Mouse (Mus musculus): ENCODE measurements around the gene Asb14. TPM values are rescaled to one million over a fixed set of nuclear protein-coding genes. Genes with fewer than 3 reads are reported as not detected.

The Asb14 gene
- polyA plus RNA-seq (2012; rRNA removed) = 0.14 and 3.4 TPM in 2 replicates

DNA sequence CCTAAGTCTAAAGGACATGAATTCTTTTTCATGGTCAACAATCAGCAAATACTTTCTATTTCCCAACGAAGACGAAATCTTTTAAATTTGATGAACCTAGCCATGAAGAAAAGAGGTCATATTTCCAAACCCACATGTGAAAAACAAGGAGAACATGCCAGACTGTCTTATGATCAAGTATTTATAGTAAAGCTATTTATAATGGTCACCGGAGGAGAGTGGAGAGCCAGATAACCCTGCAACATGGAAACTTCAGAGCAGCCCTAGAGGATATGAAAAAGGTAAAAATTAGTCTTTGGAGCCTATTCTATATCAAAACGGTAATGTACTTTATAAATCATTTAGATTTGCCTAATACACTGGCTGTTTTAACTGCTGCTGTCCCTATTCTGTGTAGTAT lies at the start of gene Asb14:
Gene Asb14 (plus strand): TSS at position 166 of the 400 bp plus-strand sequence.
- WGBS = 97% methylated on average over 4 of the region's 4 CpGs

DNA sequence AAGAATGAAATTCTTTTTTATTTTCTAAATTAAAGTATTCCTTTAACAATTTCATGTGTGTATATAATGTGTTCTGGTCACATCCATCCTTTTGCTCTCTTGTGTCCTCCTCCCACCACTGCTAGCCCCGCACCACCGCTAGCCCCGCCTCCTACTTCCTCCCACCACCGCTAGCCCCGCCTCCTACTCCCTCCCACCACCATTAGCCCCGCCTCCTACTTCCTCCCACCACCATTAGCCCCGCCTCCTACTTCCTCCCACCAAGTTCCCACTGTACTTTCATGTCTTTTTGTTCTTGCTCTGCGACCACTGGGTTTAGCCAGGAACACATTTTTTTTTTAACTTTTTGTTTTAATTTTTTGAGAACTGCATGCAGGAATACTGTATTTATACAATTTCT lies 41.3 kb upstream of the Asb14 start:
- H3K4me1 ChIP-seq (replicated peaks; ENCODE audit: control insufficient read depth, insufficient read depth, low read length) = no peaks in the 10 kb centered on the region
- H3K4me3 ChIP-seq (ENCODE audit: control insufficient read depth, insufficient read depth, low read length) = no peak overlapping the region
- no peaks in the 10 kb centered on the region for H3K27me3 ChIP-seq (ENCODE audit: control insufficient read depth, insufficient read depth, low read length)
- no peak for DNase-seq
- TF ChIP-seq CTCF (IDR thresholded peaks at IDR 0.05; ENCODE audit: borderline replicate concordance, control insufficient read depth, extremely low read depth, insufficient read depth, low read length, poor library complexity) = no peak
- TF ChIP-seq POLR2A (IDR thresholded peaks at IDR 0.05; ENCODE audit: control insufficient read depth, extremely low read depth, insufficient read depth, low read length, poor library complexity) = no peak
- no peaks in the 10 kb centered on the region for H3K36me3 ChIP-seq (ENCODE audit: control insufficient read depth, insufficient read depth, low read length)
- H3K27ac ChIP-seq (ENCODE audit: control insufficient read depth, insufficient read depth, low read length) = no peak overlapping the region
- WGBS = 61% methylated on average over 8 of the region's 8 CpGs

More for the DNA sequence above, at the start of gene Asb14:
- H3K4me1 ChIP-seq (replicated peaks; ENCODE audit: control insufficient read depth, insufficient read depth, low read length) = no peaks in the 10 kb centered on the region
- no peaks in the 10 kb centered on the region for H3K27me3 ChIP-seq (ENCODE audit: control insufficient read depth, insufficient read depth, low read length)
- H3K27ac ChIP-seq (ENCODE audit: control insufficient read depth, insufficient read depth, low read length) = no peak within 1 kb of the TSS
- no peak within 1 kb of the TSS for H3K4me3 ChIP-seq (ENCODE audit: control insufficient read depth, insufficient read depth, low read length)
- H3K36me3 ChIP-seq (ENCODE audit: control insufficient read depth, insufficient read depth, low read length) = no peaks in the 10 kb centered on the region
- DNase-seq = no peak
- TF ChIP-seq CTCF (IDR thresholded peaks at IDR 0.05; ENCODE audit: borderline replicate concordance, control insufficient read depth, extremely low read depth, insufficient read depth, low read length, poor library complexity) = no peak

DNA sequence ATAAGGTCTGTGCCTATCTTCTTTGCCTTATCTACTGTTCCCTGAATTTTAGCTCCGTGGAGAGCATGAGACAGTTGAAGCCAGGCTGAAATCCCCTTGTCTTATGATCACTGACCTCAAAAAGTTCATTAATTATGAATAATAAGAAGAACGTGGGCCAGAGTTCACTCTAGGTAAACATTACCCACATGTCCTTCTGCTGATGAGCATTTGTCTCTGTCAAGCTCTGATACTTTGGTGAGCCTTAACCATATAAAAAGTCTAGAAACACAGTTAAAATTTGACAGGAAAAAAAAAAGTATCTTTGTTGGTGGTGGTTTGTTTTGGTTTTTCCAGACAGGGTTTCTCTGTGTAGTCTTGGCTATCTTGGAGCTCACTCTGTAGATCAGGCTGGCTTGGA lies 40.3 kb upstream of the Asb14 start:
- no peak overlapping the region for H3K27ac ChIP-seq (ENCODE audit: control insufficient read depth, insufficient read depth, low read length)
- 92% methylated on average over 2 of the region's 2 CpGs for WGBS
- no peak for DNase-seq
- H3K4me1 ChIP-seq (replicated peaks; ENCODE audit: control insufficient read depth, insufficient read depth, low read length) = no peaks in the 10 kb centered on the region
- no peak overlapping the region for H3K4me3 ChIP-seq (ENCODE audit: control insufficient read depth, insufficient read depth, low read length)
- H3K27me3 ChIP-seq (ENCODE audit: control insufficient read depth, insufficient read depth, low read length) = no peaks in the 10 kb centered on the region
- no peaks in the 10 kb centered on the region for H3K36me3 ChIP-seq (ENCODE audit: control insufficient read depth, insufficient read depth, low read length)
- no peak for TF ChIP-seq POLR2A (IDR thresholded peaks at IDR 0.05; ENCODE audit: control insufficient read depth, extremely low read depth, insufficient read depth, low read length, poor library complexity)
- no peak for TF ChIP-seq CTCF (IDR thresholded peaks at IDR 0.05; ENCODE audit: borderline replicate concordance, control insufficient read depth, extremely low read depth, insufficient read depth, low read length, poor library complexity)

DNA sequence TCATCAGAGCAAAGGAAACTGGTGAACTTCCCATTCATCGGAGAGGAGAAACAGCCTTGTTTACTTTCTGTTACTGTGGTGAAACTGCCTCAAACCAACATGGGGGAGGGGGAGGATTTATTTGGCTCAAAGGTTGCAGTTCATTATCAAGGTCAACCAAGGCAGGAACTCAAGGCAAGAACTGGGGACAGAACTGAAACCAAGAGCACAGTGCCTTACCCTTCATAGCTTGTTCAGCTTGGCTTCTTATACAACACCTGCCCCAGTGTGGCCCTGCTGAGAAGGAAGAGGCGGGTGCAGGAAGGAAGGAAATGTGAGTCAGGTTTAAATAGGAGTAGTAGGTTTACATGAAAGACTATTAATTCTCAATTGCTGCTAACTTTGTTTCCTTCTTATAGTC lies 36.0 kb upstream of the Asb14 start:
- peak; percentile 29 for DNase-seq
- WGBS = 22% methylated on average over 2 of the region's 2 CpGs
- H3K4me3 ChIP-seq (ENCODE audit: control insufficient read depth, insufficient read depth, low read length) = no peak overlapping the region
- H3K36me3 ChIP-seq (ENCODE audit: control insufficient read depth, insufficient read depth, low read length) = no peaks in the 10 kb centered on the region
- no peak overlapping the region for H3K27ac ChIP-seq (ENCODE audit: control insufficient read depth, insufficient read depth, low read length)
- TF ChIP-seq CTCF (IDR thresholded peaks at IDR 0.05; ENCODE audit: borderline replicate concordance, control insufficient read depth, extremely low read depth, insufficient read depth, low read length, poor library complexity) (no peak), POLR2A (IDR thresholded peaks at IDR 0.05; ENCODE audit: control insufficient read depth, extremely low read depth, insufficient read depth, low read length, poor library complexity) (no peak)
- H3K27me3 ChIP-seq (ENCODE audit: control insufficient read depth, insufficient read depth, low read length) = no peaks in the 10 kb centered on the region
- H3K4me1 ChIP-seq (replicated peaks; ENCODE audit: control insufficient read depth, insufficient read depth, low read length) = no peaks in the 10 kb centered on the region

DNA sequence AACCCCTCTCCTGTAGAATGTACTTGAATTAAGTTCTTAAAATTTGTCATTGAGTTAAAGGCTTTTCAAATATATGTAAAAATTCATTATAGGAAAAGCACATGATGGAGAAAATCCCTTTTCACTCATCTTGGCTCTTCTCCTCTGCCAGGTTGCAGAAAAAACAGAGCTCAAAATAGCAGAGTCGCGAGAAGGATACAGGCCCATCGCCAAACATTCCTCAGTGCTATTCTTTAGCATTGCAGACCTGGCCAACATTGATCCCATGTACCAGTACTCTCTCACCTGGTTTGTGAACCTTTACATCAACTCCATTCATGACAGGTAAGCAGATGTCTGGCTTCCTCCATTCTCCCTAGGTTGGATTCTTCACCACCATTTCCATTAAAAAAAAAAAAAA lies 35.3 kb upstream of the Asb14 start:
- Histone ChIP-seq H3K4me3 (ENCODE audit: control insufficient read depth, insufficient read depth, low read length) (no peak overlapping the region), H3K27ac (ENCODE audit: control insufficient read depth, insufficient read depth, low read length) (no peak overlapping the region), H3K36me3 (ENCODE audit: control insufficient read depth, insufficient read depth, low read length) (no peaks in the 10 kb centered on the region), H3K27me3 (ENCODE audit: control insufficient read depth, insufficient read depth, low read length) (no peaks in the 10 kb centered on the region), H3K4me1 (replicated peaks; ENCODE audit: control insufficient read depth, insufficient read depth, low read length) (no peaks in the 10 kb centered on the region)
- WGBS = 97% methylated on average over 3 of the region's 3 CpGs
- TF ChIP-seq POLR2A (IDR thresholded peaks at IDR 0.05; ENCODE audit: control insufficient read depth, extremely low read depth, insufficient read depth, low read length, poor library complexity) (no peak), CTCF (IDR thresholded peaks at IDR 0.05; ENCODE audit: borderline replicate concordance, control insufficient read depth, extremely low read depth, insufficient read depth, low read length, poor library complexity) (no peak)
- DNase-seq = no peak

DNA sequence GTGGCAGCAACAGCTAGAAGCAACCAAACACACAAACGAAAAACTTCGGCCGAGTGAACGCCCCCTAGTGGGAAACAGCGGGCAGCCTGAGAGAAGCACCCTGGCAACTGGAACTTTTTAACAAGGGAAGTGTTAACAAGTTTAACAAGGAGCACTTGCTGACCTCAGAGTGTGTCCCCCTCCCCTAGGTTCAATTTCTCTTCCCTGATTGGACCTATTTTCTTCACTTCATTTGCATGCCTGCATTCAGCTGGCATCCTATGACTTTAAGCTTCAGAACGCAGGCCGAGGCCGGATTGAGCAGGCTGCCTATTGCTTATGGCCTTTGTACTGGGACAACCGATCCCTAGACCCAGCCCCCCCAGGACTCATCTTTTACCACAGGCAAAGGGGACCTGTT lies 27.0 kb upstream of the Asb14 start:
- Histone ChIP-seq H3K4me3 (ENCODE audit: control insufficient read depth, insufficient read depth, low read length) (no peak overlapping the region), H3K27ac (ENCODE audit: control insufficient read depth, insufficient read depth, low read length) (no peak overlapping the region), H3K4me1 (replicated peaks; ENCODE audit: control insufficient read depth, insufficient read depth, low read length) (no peaks in the 10 kb centered on the region), H3K36me3 (ENCODE audit: control insufficient read depth, insufficient read depth, low read length) (no peaks in the 10 kb centered on the region), H3K27me3 (ENCODE audit: control insufficient read depth, insufficient read depth, low read length) (no peaks in the 10 kb centered on the region)
- no peak for TF ChIP-seq POLR2A (IDR thresholded peaks at IDR 0.05; ENCODE audit: control insufficient read depth, extremely low read depth, insufficient read depth, low read length, poor library complexity)
- TF ChIP-seq CTCF (IDR thresholded peaks at IDR 0.05; ENCODE audit: borderline replicate concordance, control insufficient read depth, extremely low read depth, insufficient read depth, low read length, poor library complexity) = 0 out of 2 replicates have a peak, but pooled peaks have one; percentile 20
- DNase-seq = no peak
- 79% methylated on average over 9 of the region's 9 CpGs for WGBS

DNA sequence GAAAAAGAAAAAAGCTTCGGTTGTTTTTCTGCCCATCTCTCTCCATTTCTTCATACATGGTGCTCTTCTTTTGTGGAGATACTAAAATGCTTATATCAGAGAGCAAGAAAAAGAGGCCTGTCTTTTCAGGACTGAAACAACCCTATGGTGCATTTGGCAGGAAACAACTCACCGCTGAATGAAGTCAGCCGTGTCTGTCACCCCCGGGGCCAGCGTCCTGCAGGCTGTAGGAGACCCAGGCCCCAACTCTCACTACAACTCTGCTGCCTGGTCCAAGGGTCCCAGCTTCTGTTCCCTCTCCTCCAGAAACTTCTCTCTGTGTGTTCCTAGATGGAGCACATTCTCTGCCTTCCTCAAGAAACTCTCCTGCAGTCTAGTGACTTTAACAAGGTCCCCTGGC lies 26.1 kb upstream of the Asb14 start:
- 96% methylated on average over 5 of the region's 5 CpGs for WGBS

More for the DNA sequence above, 26.1 kb upstream of the Asb14 start:
- H3K4me1 ChIP-seq (replicated peaks; ENCODE audit: control insufficient read depth, insufficient read depth, low read length) = no peaks in the 10 kb centered on the region
- no peak overlapping the region for H3K4me3 ChIP-seq (ENCODE audit: control insufficient read depth, insufficient read depth, low read length)
- H3K27ac ChIP-seq (ENCODE audit: control insufficient read depth, insufficient read depth, low read length) = no peak overlapping the region
- TF ChIP-seq CTCF (IDR thresholded peaks at IDR 0.05; ENCODE audit: borderline replicate concordance, control insufficient read depth, extremely low read depth, insufficient read depth, low read length, poor library complexity) (no peak), POLR2A (IDR thresholded peaks at IDR 0.05; ENCODE audit: control insufficient read depth, extremely low read depth, insufficient read depth, low read length, poor library complexity) (no peak)
- no peaks in the 10 kb centered on the region for H3K36me3 ChIP-seq (ENCODE audit: control insufficient read depth, insufficient read depth, low read length)
- no peaks in the 10 kb centered on the region for H3K27me3 ChIP-seq (ENCODE audit: control insufficient read depth, insufficient read depth, low read length)
- no peak for DNase-seq

Data from thymus, adult 2 months (tissue).